Mouse (Mus musculus) bone marrow macrophage, adult 2 months (primary cell): Measurements from ENCODE around the gene Mmp7.

ENCODE experiments used
- CTCF ChIP-seq: IDR thresholded peaks from 2 replicates; pipeline ENCODE4 v1.5.1; 2012; ENCODE audit warnings: low read depth, mild to moderate bottlenecking, low read length, moderate library complexity
- POLR2A ChIP-seq: IDR thresholded peaks from 2 replicates; pipeline ENCODE4 v1.6.1; 2012; ENCODE audit warnings: mild to moderate bottlenecking, low read depth, low read length, borderline replicate concordance

DNA sequence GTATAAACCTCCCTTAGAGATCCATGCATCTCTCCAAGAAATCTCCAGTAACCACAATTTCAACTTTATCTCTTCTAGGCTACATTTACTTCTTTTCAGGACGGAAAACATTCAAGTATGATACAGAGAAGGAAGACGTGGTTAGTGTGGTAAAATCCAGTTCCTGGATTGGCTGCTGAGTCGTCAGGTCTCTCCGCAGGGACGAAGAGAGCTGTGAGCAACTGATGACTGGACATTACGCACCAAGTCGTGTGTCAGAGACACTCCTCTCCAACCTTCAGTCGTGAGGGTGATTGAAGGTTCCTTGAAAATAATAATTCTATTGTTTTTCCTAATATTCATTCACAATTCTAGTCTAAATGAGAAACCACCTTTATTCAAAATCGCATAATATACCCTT lies 18.9 kb upstream of the Mmp7 start:
- TF ChIP-seq CTCF (no peak), POLR2A (no peak)
